ENCODE assay signal across 27 mouse cellular contexts in genomic region chr19:34756561-34757240, GRCm38 (mm10).
"Had no signal": no experiment of that assay in that cellular context is flagged by ENCODE, and none has a peak within 500 bp of the region (broad histone marks: within the 10 kb centered on the region; RNA-seq: fewer than 3 reads in every experiment).

No protein-coding gene starts in this region.

- H3K27ac ChIP-seq: heart, adult 2 months; heart, embryonic 13.5 days; heart, embryonic 15.5 days; hindbrain, embryonic 10.5 days; hindbrain, embryonic 12.5 days; hindbrain, embryonic 14.5 days; intestine, embryonic 15.5 days; kidney, embryonic 15.5 days; kidney, postnatal 0 days; layer of hippocampus, adult 2 months; left cerebral cortex, adult 2 months; limb, embryonic 10.5 days; limb, embryonic 12.5 days; liver, embryonic 13.5 days; liver, embryonic 15.5 days had no signal

- H3K4me1 ChIP-seq: hindbrain, embryonic 10.5 days; hindbrain, embryonic 12.5 days; intestine, embryonic 15.5 days; limb, embryonic 10.5 days; limb, embryonic 12.5 days had no signal

- H3K36me3 ChIP-seq: heart, embryonic 13.5 days; heart, embryonic 15.5 days; hindbrain, embryonic 10.5 days; hindbrain, embryonic 12.5 days; intestine, embryonic 15.5 days; kidney, embryonic 15.5 days; limb, embryonic 10.5 days; limb, embryonic 12.5 days; liver, embryonic 13.5 days; liver, embryonic 15.5 days had no signal

- H3K9me3 ChIP-seq: heart, embryonic 13.5 days; heart, embryonic 15.5 days; hindbrain, embryonic 10.5 days; hindbrain, embryonic 12.5 days; intestine, embryonic 15.5 days; kidney, embryonic 15.5 days; limb, embryonic 10.5 days; liver, embryonic 13.5 days; liver, embryonic 15.5 days had no signal

- H3K4me3 ChIP-seq: heart, adult 2 months; heart, embryonic 13.5 days; heart, embryonic 15.5 days; hindbrain, embryonic 10.5 days; hindbrain, embryonic 12.5 days; intestine, embryonic 15.5 days; kidney, embryonic 15.5 days; layer of hippocampus, adult 2 months; left cerebral cortex, adult 2 months; limb, embryonic 10.5 days; limb, embryonic 12.5 days; liver, embryonic 13.5 days; liver, embryonic 15.5 days had no signal

- H3K27me3 ChIP-seq: heart, embryonic 13.5 days; heart, embryonic 15.5 days; intestine, embryonic 15.5 days; kidney, embryonic 15.5 days; limb, embryonic 12.5 days; liver, embryonic 13.5 days; liver, embryonic 15.5 days had no signal

- H3K4me2 ChIP-seq: heart, embryonic 11.5 days; heart, embryonic 13.5 days; heart, embryonic 15.5 days; hindbrain, embryonic 12.5 days; hindbrain, embryonic 14.5 days; intestine, embryonic 15.5 days; kidney, embryonic 15.5 days; limb, embryonic 12.5 days; liver, embryonic 13.5 days; liver, embryonic 15.5 days had no signal

- ATAC-seq: hindbrain, embryonic 16.5 days; inflammation-experienced regulatory T-cells, adult 6 months; intestine, embryonic 15.5 days; intestine, postnatal 0 days had no signal

- DNase-seq: gastrocnemius, postnatal 14 days; gastrocnemius, postnatal 36 days; heart, adult 11 months; heart, adult 2 months; heart, postnatal 14 days; heart, postnatal 4 days; kidney, adult 9 months; kidney, postnatal 25 days; kidney, postnatal 4 days; liver, embryonic 13.5 days had no signal

- H3K9ac ChIP-seq: heart, embryonic 13.5 days; heart, embryonic 15.5 days; hindbrain, embryonic 12.5 days; hindbrain, embryonic 14.5 days; intestine, embryonic 15.5 days; kidney, embryonic 15.5 days; limb, embryonic 12.5 days; liver, embryonic 13.5 days; liver, embryonic 15.5 days had no signal
